Mouse (Mus musculus): Measurements from ENCODE around the gene Agps. TPM values are rescaled to one million over a fixed set of nuclear protein-coding genes. Genes with fewer than 3 reads are reported as not detected.
A peak's percentile ranks its signal among the peaks of the same experiment; 100 is the strongest.

The Agps gene
- polyA plus RNA-seq, 1 experiment = 3.2 TPM

DNA sequence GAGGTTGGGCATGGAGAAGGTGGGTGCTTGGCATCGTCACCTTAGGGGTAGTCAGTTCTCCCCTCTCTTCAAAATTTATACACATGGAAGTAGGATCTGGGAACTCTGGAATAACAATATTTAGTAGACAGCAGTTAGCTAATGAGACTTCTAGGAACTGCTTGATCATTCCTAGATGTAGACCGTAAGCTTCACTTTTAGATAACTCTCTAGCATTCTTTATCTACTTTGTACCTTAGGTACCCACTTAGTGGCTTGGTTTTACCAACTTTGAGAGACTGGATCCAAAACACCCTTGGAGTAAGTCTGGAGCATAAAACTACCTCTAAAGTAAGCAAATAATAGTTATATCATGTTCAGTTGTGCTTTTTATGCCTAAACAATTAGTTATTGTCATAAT, 20.5 kb downstream of the Agps start:
- Histone ChIP-seq H3K27ac (ENCODE audit: insufficient read depth, low read depth, low read length) (no peak overlapping the region), H3K36me3 (ENCODE audit: control insufficient read depth, insufficient read depth, low read length) (peaks cover 16% of the 10 kb centered on the region), H3K27me3 (ENCODE audit: control insufficient read depth, insufficient read depth, low read length) (no peaks in the 10 kb centered on the region), H3K4me3 (ENCODE audit: low read depth, low read length) (no peak overlapping the region), H3K4me1 (ENCODE audit: control insufficient read depth, insufficient read depth, insufficient read length, low read length) (no peaks in the 10 kb centered on the region)
- 96% methylated on average over 2 of the region's 2 CpGs for WGBS
- TF ChIP-seq POLR2A (IDR thresholded peaks at IDR 0.05; ENCODE audit: low read depth, low read length) = no peak
- no peak for TF ChIP-seq CTCF (IDR thresholded peaks at IDR 0.05; ENCODE audit: extremely low read depth, insufficient read length, insufficient replicate concordance, low read depth, low read length)

GRCm38 (mm10) chr2:75854136-75854535, 22.2 kb downstream of the Agps start:
- Histone ChIP-seq H3K4me1 (ENCODE audit: control insufficient read depth, insufficient read depth, insufficient read length, low read length) (no peaks in the 10 kb centered on the region), H3K27ac (ENCODE audit: insufficient read depth, low read depth, low read length) (no peak overlapping the region), H3K36me3 (ENCODE audit: control insufficient read depth, insufficient read depth, low read length) (peaks cover 22% of the 10 kb centered on the region), H3K27me3 (ENCODE audit: control insufficient read depth, insufficient read depth, low read length) (no peaks in the 10 kb centered on the region), H3K4me3 (ENCODE audit: low read depth, low read length) (no peak overlapping the region)
- WGBS = 81% methylated on average over 3 of the region's 3 CpGs
- no peak for TF ChIP-seq POLR2A (IDR thresholded peaks at IDR 0.05; ENCODE audit: low read depth, low read length)
- TF ChIP-seq CTCF (IDR thresholded peaks at IDR 0.05; ENCODE audit: extremely low read depth, insufficient read length, insufficient replicate concordance, low read depth, low read length) = no peak

GRCm38 (mm10) chr2:75861115-75861514, 29.1 kb downstream of the Agps start:
- no peak overlapping the region for H3K4me3 ChIP-seq (ENCODE audit: low read depth, low read length)
- no peak for TF ChIP-seq CTCF (IDR thresholded peaks at IDR 0.05; ENCODE audit: extremely low read depth, insufficient read length, insufficient replicate concordance, low read depth, low read length)
- TF ChIP-seq POLR2A (IDR thresholded peaks at IDR 0.05; ENCODE audit: low read depth, low read length) = no peak
- WGBS = 92% methylated on average over 3 of the region's 3 CpGs

DNA sequence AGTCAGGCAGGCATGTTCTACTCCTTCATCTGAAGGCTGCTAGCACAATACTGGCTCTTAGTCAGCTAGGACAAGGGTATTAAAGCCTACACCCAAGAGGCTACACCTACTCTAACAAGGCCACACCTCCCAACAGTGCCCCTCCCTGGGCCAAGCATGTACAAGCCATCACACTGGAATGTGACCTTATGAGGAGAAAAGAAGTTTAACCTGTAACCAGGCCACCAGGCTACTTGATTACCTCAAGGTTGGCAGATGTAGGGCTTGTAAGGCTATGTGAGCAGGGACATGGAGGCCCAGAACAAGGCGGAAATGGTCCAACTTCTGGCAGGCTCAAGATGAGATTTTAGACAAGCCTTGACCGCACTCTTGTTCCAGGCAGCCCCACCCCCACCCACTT, 37.6 kb downstream of the Agps start:
- no peak overlapping the region for H3K4me3 ChIP-seq (ENCODE audit: low read depth, low read length)
- no peak for TF ChIP-seq POLR2A (IDR thresholded peaks at IDR 0.05; ENCODE audit: low read depth, low read length)
- no peak for TF ChIP-seq CTCF (IDR thresholded peaks at IDR 0.05; ENCODE audit: extremely low read depth, insufficient read length, insufficient replicate concordance, low read depth, low read length)
- H3K36me3 ChIP-seq (ENCODE audit: control insufficient read depth, insufficient read depth, low read length) = peaks cover 22% of the 10 kb centered on the region
- 97% methylated on average over 2 of the region's 2 CpGs for WGBS
- H3K4me1 ChIP-seq (ENCODE audit: control insufficient read depth, insufficient read depth, insufficient read length, low read length) = peaks cover 2% of the 10 kb centered on the region; the same call in 1 of the 2 replicates
- H3K27me3 ChIP-seq (ENCODE audit: control insufficient read depth, insufficient read depth, low read length) = no peaks in the 10 kb centered on the region
- no peak overlapping the region for H3K27ac ChIP-seq (ENCODE audit: insufficient read depth, low read depth, low read length)

More at GRCm38 (mm10) chr2:75861115-75861514, 29.1 kb downstream of the Agps start:
- H3K4me1 ChIP-seq (ENCODE audit: control insufficient read depth, insufficient read depth, insufficient read length, low read length) = no peaks in the 10 kb centered on the region
- no peaks in the 10 kb centered on the region for H3K27me3 ChIP-seq (ENCODE audit: control insufficient read depth, insufficient read depth, low read length)
- H3K27ac ChIP-seq (ENCODE audit: insufficient read depth, low read depth, low read length) = no peak overlapping the region
- H3K36me3 ChIP-seq (ENCODE audit: control insufficient read depth, insufficient read depth, low read length) = peaks cover 33% of the 10 kb centered on the region

- peaks cover 2% of the 10 kb centered on the region; the same call in 1 of the 2 replicates for H3K4me1 ChIP-seq (ENCODE audit: control insufficient read depth, insufficient read depth, insufficient read length, low read length)
- TF ChIP-seq CTCF (IDR thresholded peaks at IDR 0.05; ENCODE audit: extremely low read depth, insufficient read length, insufficient replicate concordance, low read depth, low read length) (no peak), POLR2A (IDR thresholded peaks at IDR 0.05; ENCODE audit: low read depth, low read length) (no peak)
- no peaks in the 10 kb centered on the region for H3K27me3 ChIP-seq (ENCODE audit: control insufficient read depth, insufficient read depth, low read length)
- 90% methylated on average over 3 of the region's 3 CpGs for WGBS
- H3K36me3 ChIP-seq (ENCODE audit: control insufficient read depth, insufficient read depth, low read length) = peaks cover 18% of the 10 kb centered on the region
- H3K27ac ChIP-seq (ENCODE audit: insufficient read depth, low read depth, low read length) = no peak overlapping the region
- no peak overlapping the region for H3K4me3 ChIP-seq (ENCODE audit: low read depth, low read length)
Measured at GRCm38 (mm10) chr2:75874008-75874559, 42.1 kb downstream of the Agps start.

GRCm38 (mm10) chr2:75879791-75880190, 47.8 kb downstream of the Agps start:
- 39% methylated on average over 3 of the region's 3 CpGs for WGBS
- Histone ChIP-seq H3K4me1 (ENCODE audit: control insufficient read depth, insufficient read depth, insufficient read length, low read length) (no peaks in the 10 kb centered on the region), H3K4me3 (ENCODE audit: low read depth, low read length) (no peak overlapping the region), H3K27me3 (ENCODE audit: control insufficient read depth, insufficient read depth, low read length) (no peaks in the 10 kb centered on the region), H3K36me3 (ENCODE audit: control insufficient read depth, insufficient read depth, low read length) (peaks cover 12% of the 10 kb centered on the region), H3K27ac (ENCODE audit: insufficient read depth, low read depth, low read length) (no peak overlapping the region)
- no peak for TF ChIP-seq POLR2A (IDR thresholded peaks at IDR 0.05; ENCODE audit: low read depth, low read length)
- no peak for TF ChIP-seq CTCF (IDR thresholded peaks at IDR 0.05; ENCODE audit: extremely low read depth, insufficient read length, insufficient replicate concordance, low read depth, low read length)

- WGBS = 37% methylated on average over 1 of the region's 1 CpGs
- TF ChIP-seq POLR2A (IDR thresholded peaks at IDR 0.05; ENCODE audit: low read depth, low read length) (no peak), CTCF (IDR thresholded peaks at IDR 0.05; ENCODE audit: extremely low read depth, insufficient read length, insufficient replicate concordance, low read depth, low read length) (peak; percentile 87; the same call in 1 of the 2 replicates)
- H3K27me3 ChIP-seq (ENCODE audit: control insufficient read depth, insufficient read depth, low read length) = no peaks in the 10 kb centered on the region
- H3K4me3 ChIP-seq (ENCODE audit: low read depth, low read length) = no peak overlapping the region
- H3K36me3 ChIP-seq (ENCODE audit: control insufficient read depth, insufficient read depth, low read length) = peaks cover 13% of the 10 kb centered on the region
- no peaks in the 10 kb centered on the region for H3K4me1 ChIP-seq (ENCODE audit: control insufficient read depth, insufficient read depth, insufficient read length, low read length)
- no peak overlapping the region for H3K27ac ChIP-seq (ENCODE audit: insufficient read depth, low read depth, low read length)
Measured at GRCm38 (mm10) chr2:75883543-75883942, 51.6 kb downstream of the Agps start.
